Mouse (Mus musculus) brown adipose tissue, adult 24 weeks (tissue): ENCODE data around the gene Cmip. TPM values are rescaled to one million over a fixed set of nuclear protein-coding genes. Genes with fewer than 3 reads are reported as not detected.

Experiments
- H3K27ac ChIP-seq: fragments of 200-500 bp; replicated peaks from 2 replicates; pipeline ENCODE4 v1.5.1; 2012; ENCODE audit warnings: low read depth, mild to moderate bottlenecking, low read length
- H3K4me1 ChIP-seq: fragments of 200-500 bp; 2 replicates; pipeline ENCODE4 v1.6.1; 2012; ENCODE audit warnings: low read length, mixed read lengths; ENCODE audit not compliant: control insufficient read depth, insufficient read depth, insufficient read length
- H3K4me3 ChIP-seq: fragments of 200-500 bp; 2 replicates; pipeline ENCODE4 v1.5.1; 2012; ENCODE audit warnings: low read depth, mild to moderate bottlenecking, low read length, moderate library complexity; ENCODE audit not compliant: insufficient read depth
- polyA plus RNA-seq: library from polyadenylated mRNA; stranded (reverse); fragments of >200 nt; gene quantifications from 2 replicates; pipeline ENCODE4 v1.2.4, GENCODE M21; 2012; ENCODE audit not compliant: missing spikeins, insufficient read depth, insufficient read length

Cmip gene
- polyA plus RNA-seq, 1 experiment = 6.1 TPM

GRCm38 (mm10) chr8:117488246-117489005, 231.6 kb downstream of the Cmip start:
- no peak overlapping the region for H3K27ac ChIP-seq
- H3K4me3 ChIP-seq = no peak overlapping the region
- H3K4me1 ChIP-seq = no peaks in the 10 kb centered on the region

DNA sequence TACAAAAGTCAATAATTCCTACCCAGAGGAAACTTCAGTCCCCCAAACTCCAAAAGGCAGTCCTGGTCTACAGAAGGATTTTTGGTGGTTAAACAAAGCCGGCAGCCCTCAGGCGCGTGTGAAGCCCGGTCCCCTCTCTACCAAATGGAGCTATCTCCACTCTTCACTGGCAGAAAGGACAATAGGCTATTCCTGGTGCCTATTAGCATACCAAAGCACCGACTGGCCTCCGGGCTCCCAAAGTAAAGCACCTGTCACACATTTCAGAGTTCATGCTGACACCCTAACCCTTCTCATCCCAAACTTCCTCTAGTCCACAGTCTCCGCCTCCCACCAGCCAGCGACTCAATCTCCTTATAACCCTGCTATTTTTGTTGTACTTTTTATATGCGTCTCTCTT, 236.7 kb downstream of the Cmip start:
- Histone ChIP-seq H3K4me3 (no peak overlapping the region), H3K4me1 (no peaks in the 10 kb centered on the region), H3K27ac (no peak overlapping the region)

- Histone ChIP-seq H3K27ac (no peak overlapping the region), H3K4me3 (no peak overlapping the region), H3K4me1 (no peaks in the 10 kb centered on the region)
Measured at GRCm38 (mm10) chr8:117494874-117495273, 238.0 kb downstream of the Cmip start.

- Histone ChIP-seq H3K27ac (no peak within 1 kb of the TSS; the same call in 1 of the 2 replicates), H3K4me1 (no peaks in the 10 kb centered on the region), H3K4me3 (peak within 1 kb of the TSS; percentile 63)
Measured at GRCm38 (mm10) chr8:117498179-117498914, 241.5 kb downstream of the Cmip start, which contains the start of gene Plcg2. Gene Plcg2, plus strand, starts transcription at chr8:117498291.

DNA sequence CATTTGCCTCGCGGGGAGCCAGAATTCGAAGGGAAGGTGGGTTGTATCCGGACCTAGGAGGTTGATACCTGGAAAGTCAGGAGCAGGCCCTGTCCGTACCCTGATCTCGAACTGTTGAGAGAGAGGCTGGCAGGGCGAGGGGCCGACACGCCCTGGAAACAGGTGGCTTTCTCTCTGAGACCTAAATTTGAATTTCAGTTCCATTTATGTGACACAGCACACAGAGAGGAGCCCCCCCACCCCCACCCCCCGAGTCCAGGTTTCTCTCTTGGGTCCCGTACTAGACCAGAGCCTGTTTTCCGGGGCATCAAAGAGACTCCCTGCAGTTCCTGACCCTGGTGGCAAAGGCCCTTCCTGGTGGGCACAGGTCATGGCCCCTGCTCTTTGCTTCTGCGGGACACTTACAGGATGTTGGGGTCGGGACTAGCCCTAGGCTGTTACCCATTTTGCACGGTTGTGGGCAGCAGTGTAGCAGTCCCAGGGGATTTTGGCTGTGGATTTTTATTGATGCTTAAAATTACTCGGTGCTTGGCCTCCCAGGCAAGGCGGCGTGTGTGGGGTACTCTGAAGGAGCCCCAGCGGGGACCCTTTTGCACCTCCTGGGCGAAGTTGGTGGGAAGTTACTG, 242.2 kb downstream of the Cmip start:
- H3K27ac ChIP-seq = no peak overlapping the region

GRCm38 (mm10) chr8:117500232-117500823, 243.5 kb downstream of the Cmip start:
- no peak overlapping the region for H3K4me3 ChIP-seq
- no peak overlapping the region for H3K27ac ChIP-seq
- no peaks in the 10 kb centered on the region for H3K4me1 ChIP-seq

More for the DNA sequence above, 242.2 kb downstream of the Cmip start:
- Histone ChIP-seq H3K4me1 (no peaks in the 10 kb centered on the region), H3K4me3 (peak overlapping the region; percentile 63)

GRCm38 (mm10) chr8:117501323-117501722, 244.5 kb downstream of the Cmip start:
- H3K27ac ChIP-seq = no peak overlapping the region
- H3K4me3 ChIP-seq = no peak overlapping the region
- H3K4me1 ChIP-seq = no peaks in the 10 kb centered on the region

GRCm38 (mm10) chr8:117503405-117504069, 246.7 kb downstream of the Cmip start:
- no peak overlapping the region for H3K27ac ChIP-seq
- no peak overlapping the region for H3K4me3 ChIP-seq
- H3K4me1 ChIP-seq = no peaks in the 10 kb centered on the region

- H3K27ac ChIP-seq = no peak overlapping the region
Measured at GRCm38 (mm10) chr8:117507703-117508102, 250.8 kb downstream of the Cmip start.

More at GRCm38 (mm10) chr8:117507703-117508102, 250.8 kb downstream of the Cmip start:
- Histone ChIP-seq H3K4me1 (no peaks in the 10 kb centered on the region), H3K4me3 (no peak overlapping the region)

Other genes starting within 250 kb of the Cmip start
- not detected in 2 replicates for gene Pkd1l2, start 174.6 kb upstream of the Cmip start, polyA plus RNA-seq
- gene Bco1, start 161.2 kb upstream of the Cmip start, polyA plus RNA-seq = not detected in 2 replicates
- 2.2 and 3.1 TPM in 2 replicates for gene Gan, start 98.9 kb upstream of the Cmip start, polyA plus RNA-seq
- 0.87 and 1.3 TPM in 2 replicates for gene Plcg2, start 241.2 kb downstream of the Cmip start, polyA plus RNA-seq